Mouse (Mus musculus) stomach, embryonic 15.5 days (tissue): ENCODE results near the gene Rhoj. TPM values are rescaled to one million over a fixed set of nuclear protein-coding genes. Genes with fewer than 3 reads are reported as not detected.

ENCODE experiments used
- ATAC-seq: fragments of 200-750 bp; cut with Nextera tagmentation; 2 replicates; pipeline ENCODE4 v1.8.0; 2017; ENCODE audit warnings: low read depth, moderate number of reproducible peaks, moderate TSS enrichment; ENCODE audit not compliant: insufficient read depth, low FRiP score
- H3K27ac ChIP-seq: fragments of 300-500 bp; sonication (generic); 2 replicates; pipeline ENCODE4 v1.5.1; 2015; ENCODE audit warnings: mild to moderate bottlenecking, inconsistent platforms
- H3K27me3 ChIP-seq: fragments of 300-500 bp; sonication (generic); replicated peaks from 2 replicates; pipeline ENCODE4 v1.6.1; 2015; ENCODE audit warnings: inconsistent platforms
- H3K36me3 ChIP-seq: fragments of 300-500 bp; sonication (generic); 2 replicates; pipeline ENCODE4 v1.6.1; 2015; ENCODE audit warnings: inconsistent platforms
- H3K4me1 ChIP-seq: fragments of 300-500 bp; sonication (generic); 2 replicates; pipeline ENCODE4 v1.6.1; 2015; ENCODE audit warnings: inconsistent platforms
- H3K4me2 ChIP-seq: fragments of 300-500 bp; sonication (generic); 2 replicates; pipeline ENCODE4 v1.6.1; 2015; ENCODE audit warnings: mild to moderate bottlenecking, inconsistent platforms
- H3K4me3 ChIP-seq: fragments of 300-500 bp; sonication (generic); replicated peaks from 2 replicates; pipeline ENCODE4 v1.5.1; 2015; ENCODE audit warnings: inconsistent platforms
- H3K9ac ChIP-seq: fragments of 300-500 bp; sonication (generic); 2 replicates; pipeline ENCODE4 v1.6.1; 2015; ENCODE audit warnings: inconsistent platforms
- H3K9me3 ChIP-seq: fragments of 300-500 bp; sonication (generic); 2 replicates; pipeline ENCODE4 v1.6.1; 2016; ENCODE audit warnings: inconsistent platforms
- WGBS: fragments of 180-500 bp; shearing (Covaris S2); methylation state at CpG from one replicate; pipeline ENCODE4 v1.1.7; 2015; 5-methylcytosine and 5-hydroxymethylcytosine counted together
- polyA plus RNA-seq: library from polyadenylated mRNA; unstranded; fragments of >200 nt; fragmentation: Nextera tagmentation; extraction: Ambion mirVana; gene quantifications from 2 replicates; pipeline ENCODE4 v1.2.1, GENCODE M21; 2015

Gene Rhoj
- polyA plus RNA-seq = 59.1 and 61.4 TPM in 2 replicates

DNA sequence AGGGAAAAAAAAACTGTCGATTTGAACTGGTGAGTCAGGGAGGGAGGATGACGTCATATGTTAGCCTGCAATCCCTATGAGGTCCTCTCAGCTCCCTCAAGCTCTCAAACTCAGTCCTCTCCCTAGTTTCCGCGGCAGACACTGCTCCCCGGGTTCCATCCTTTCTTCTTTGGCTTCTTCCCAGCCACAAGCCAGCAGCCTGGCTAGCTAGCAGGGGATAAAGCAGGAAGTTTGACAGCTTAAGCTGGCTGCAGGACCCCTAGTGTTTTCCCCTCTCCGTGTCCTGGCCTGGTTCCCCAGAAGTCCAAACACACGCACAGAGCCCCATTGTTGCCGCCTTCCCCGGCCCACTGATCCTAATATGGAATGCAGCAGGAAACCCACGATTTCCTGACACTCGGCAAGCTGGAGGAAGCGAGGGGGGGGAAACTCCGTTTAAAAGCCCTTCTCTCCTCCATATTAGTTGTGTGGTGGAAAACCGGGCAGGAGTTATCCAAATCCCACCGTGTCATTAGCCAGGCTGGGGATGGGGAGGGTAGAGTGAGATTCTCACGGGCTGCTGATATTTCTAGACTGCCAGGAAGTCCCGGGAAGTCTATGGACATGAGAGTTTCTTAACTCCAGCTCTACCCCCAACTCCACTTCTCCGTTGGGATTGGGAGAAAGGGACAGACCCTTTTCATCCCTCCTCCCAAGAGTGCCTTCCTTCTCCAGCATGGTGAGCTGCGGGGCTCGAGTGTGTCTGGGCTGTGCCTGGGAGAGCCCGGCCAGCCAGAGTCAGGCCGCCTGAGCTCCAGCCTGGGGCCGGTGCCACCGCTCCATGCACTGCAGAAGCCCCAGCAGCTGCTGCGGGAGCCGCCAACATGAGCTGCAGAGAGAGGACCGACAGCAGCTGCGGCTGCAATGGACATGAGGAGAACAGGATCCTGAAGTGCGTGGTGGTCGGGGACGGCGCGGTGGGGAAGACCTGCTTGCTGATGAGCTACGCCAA, at the start of gene Rhoj:
Gene Rhoj (plus strand): TSS at position 362 of the 991 bp plus-strand sequence.
- peak; percentile 82 for ATAC-seq
- under 1% methylated on average over 34 of the region's 34 CpGs for WGBS
- peak within 1 kb of the TSS; percentile 80 for H3K4me2 ChIP-seq
- peak within 1 kb of the TSS; percentile 97 for H3K27ac ChIP-seq
- peak within 1 kb of the TSS; percentile 50 for H3K9ac ChIP-seq
- H3K36me3 ChIP-seq = no peaks in the 10 kb centered on the region
- H3K27me3 ChIP-seq = no peaks in the 10 kb centered on the region
- H3K4me1 ChIP-seq = no peaks in the 10 kb centered on the region
- no peaks in the 10 kb centered on the region for H3K9me3 ChIP-seq
- peak within 1 kb of the TSS; percentile 60 for H3K4me3 ChIP-seq

DNA sequence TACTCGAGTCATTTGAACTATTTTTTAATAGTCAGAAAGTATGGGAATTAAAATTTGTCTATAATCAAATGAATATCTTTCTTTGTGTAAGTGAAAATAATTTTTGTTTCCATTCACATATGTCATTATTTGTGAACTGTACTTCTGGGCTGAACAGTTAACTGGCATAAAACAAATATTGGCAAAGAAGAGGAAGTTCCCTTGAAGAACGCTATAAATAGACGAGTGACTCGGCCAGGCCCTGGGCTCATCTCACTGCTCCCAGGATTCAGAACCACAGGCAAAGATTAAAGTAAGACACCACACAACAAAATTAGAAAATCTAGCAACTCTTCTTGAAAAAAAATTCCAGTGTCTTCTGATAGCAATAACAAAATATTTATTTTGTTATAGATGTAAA, 36.4 kb upstream of the Rhoj start:
- H3K36me3 ChIP-seq = no peaks in the 10 kb centered on the region
- no peak overlapping the region for H3K4me3 ChIP-seq
- no peaks in the 10 kb centered on the region for H3K4me1 ChIP-seq
- 31% methylated on average over 4 of the region's 4 CpGs for WGBS
- no peak for ATAC-seq
- no peaks in the 10 kb centered on the region for H3K9me3 ChIP-seq
- no peak overlapping the region for H3K27ac ChIP-seq
- H3K9ac ChIP-seq = no peak overlapping the region
- no peak overlapping the region for H3K4me2 ChIP-seq
- H3K27me3 ChIP-seq = no peaks in the 10 kb centered on the region

DNA sequence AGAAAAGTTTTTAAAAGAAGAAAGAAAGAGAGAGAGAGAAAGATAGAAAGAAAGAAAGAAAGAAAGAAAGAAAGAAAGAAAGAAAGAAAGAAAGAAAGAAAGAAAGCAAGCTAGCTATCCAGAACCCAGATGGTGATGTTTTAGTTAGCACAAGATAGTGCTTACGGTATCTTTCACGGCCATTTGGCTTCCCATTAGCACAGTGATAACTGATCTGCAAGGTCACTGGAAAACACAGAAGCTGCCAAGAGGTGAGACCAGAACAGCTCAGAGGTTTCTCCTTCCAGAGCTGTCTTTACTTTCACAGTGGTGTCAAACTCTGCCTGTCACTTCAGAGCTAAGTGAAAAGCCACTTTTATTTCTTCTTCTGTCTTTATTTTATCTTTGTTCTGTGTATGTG, 32.4 kb upstream of the Rhoj start:
- no peak overlapping the region for H3K4me2 ChIP-seq
- no peak overlapping the region for H3K9ac ChIP-seq
- no peaks in the 10 kb centered on the region for H3K9me3 ChIP-seq
- ATAC-seq = no peak
- H3K4me3 ChIP-seq = no peak overlapping the region
- no peaks in the 10 kb centered on the region for H3K4me1 ChIP-seq
- no peak overlapping the region for H3K27ac ChIP-seq
- WGBS = 55% methylated on average over 2 of the region's 2 CpGs
- H3K36me3 ChIP-seq = no peaks in the 10 kb centered on the region
- no peaks in the 10 kb centered on the region for H3K27me3 ChIP-seq

DNA sequence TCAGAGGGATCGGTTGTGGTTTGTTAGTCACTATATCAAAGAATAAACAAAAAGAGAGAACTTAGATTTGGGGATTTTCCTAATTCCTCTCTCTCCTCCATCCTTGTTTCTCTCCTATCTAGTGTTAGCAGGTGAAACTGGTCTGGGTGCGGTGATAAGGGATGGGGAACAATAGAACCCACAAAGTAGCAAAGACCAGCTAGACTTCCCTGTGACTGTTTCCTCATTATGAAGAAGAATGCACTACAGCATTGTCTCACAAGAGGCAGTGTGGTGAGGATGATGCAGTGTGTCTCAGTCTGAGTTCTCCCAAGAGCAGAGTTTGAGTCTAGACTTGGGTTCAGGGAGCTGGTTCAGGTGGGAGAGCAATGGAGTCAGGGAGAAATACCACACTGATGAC, 30.7 kb upstream of the Rhoj start:
- Histone ChIP-seq H3K9me3 (no peaks in the 10 kb centered on the region), H3K27me3 (no peaks in the 10 kb centered on the region), H3K9ac (no peak overlapping the region), H3K27ac (no peak overlapping the region), H3K4me2 (no peak overlapping the region), H3K4me3 (no peak overlapping the region), H3K4me1 (no peaks in the 10 kb centered on the region), H3K36me3 (no peaks in the 10 kb centered on the region)
- 78% methylated on average over 2 of the region's 2 CpGs for WGBS
- ATAC-seq = no peak

DNA sequence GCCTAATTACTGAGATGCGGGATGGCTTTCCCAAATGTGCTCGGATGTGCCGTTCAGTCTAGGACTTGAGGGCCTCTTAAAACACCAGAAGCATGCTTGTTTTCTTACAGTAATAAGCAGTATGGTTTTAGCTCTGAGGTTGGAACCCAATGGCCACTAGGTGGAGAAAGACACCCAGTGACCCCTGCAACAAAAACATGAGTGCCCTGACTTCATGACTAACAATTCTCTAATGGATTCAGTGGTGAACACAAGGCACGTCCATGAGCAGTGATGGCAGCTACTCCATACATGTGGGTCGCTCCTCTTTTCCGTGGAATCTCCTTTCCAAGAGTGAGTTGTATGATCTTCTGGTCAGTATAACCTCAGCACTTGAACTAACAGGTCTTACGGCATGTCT, 27.6 kb upstream of the Rhoj start:
- Histone ChIP-seq H3K4me3 (no peak overlapping the region), H3K27me3 (no peaks in the 10 kb centered on the region), H3K36me3 (no peaks in the 10 kb centered on the region), H3K4me1 (no peaks in the 10 kb centered on the region), H3K9me3 (no peaks in the 10 kb centered on the region), H3K27ac (no peak overlapping the region), H3K4me2 (no peak overlapping the region), H3K9ac (no peak overlapping the region)
- ATAC-seq = no peak
- 72% methylated on average over 7 of the region's 7 CpGs for WGBS

DNA sequence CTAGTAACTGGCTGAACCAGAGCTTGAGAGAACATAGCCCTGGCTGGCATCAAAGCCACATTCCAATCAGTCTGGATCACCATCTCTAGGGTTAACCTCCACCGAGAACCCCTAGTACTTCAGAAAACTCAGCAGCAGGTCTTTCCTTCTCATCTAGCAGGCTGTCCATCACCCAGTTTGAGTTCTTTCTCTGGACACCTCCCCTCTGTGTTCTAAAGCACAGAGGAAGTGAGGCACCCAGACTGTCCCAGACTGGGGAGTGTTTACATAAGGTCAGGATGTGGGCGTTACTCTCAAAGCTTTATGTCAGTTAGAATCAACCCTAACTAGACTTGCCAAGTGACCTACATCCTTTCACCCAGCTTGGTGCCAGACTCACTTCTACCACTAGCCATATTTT, 24.9 kb upstream of the Rhoj start:
- H3K36me3 ChIP-seq = no peaks in the 10 kb centered on the region
- WGBS = 17% methylated on average over 2 of the region's 2 CpGs
- H3K9me3 ChIP-seq = no peaks in the 10 kb centered on the region
- H3K27ac ChIP-seq = no peak overlapping the region
- no peaks in the 10 kb centered on the region for H3K27me3 ChIP-seq
- no peaks in the 10 kb centered on the region for H3K4me1 ChIP-seq
- H3K9ac ChIP-seq = no peak overlapping the region
- peak; percentile 58; the same call in 1 of the 2 replicates for ATAC-seq
- H3K4me2 ChIP-seq = no peak overlapping the region
- no peak overlapping the region for H3K4me3 ChIP-seq

DNA sequence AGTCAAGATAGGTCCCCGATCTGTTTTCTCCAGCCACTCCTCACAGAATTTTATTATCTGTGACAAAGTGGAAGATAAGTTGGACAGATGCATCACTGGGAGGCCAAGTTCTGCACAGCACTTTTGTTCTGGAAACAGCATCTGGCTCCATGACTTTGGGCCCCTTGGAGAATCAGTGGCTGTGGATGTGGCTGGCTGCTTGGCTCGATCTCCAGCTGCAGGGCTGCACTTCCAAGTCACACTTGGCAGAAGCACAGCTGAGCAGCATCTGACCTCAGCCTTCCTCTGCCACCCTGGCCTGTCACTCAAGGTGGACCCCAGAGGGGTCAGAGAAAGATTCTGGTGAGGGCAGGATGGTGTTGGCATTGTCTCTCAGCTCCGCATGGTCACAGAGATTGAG, 22.0 kb upstream of the Rhoj start:
- H3K36me3 ChIP-seq = no peaks in the 10 kb centered on the region
- H3K4me1 ChIP-seq = 0 out of 2 replicates have a peak, but pooled peaks cover 2% of the 10 kb centered on the region

DNA sequence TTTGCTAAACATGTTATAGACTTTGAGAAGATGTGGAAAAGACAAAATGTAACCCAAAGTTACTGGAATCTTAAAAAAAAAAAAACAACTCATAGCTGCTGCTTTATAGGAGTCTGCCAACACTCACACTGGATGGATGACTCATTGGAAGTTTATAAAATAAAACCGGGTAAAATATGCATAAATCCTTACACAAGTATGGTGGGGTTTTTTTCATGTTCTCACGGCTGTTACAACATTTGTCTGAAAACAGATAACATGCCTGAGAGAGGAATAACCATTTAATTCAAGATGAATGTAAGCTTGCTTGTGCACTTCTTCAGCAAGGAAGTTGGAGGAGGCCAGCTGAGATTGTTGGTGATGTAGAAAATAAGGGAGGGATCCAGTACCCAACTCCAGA, 17.6 kb upstream of the Rhoj start:
- no peak for ATAC-seq
- WGBS = 33% methylated on average over 2 of the region's 2 CpGs

More for the DNA sequence above, 22.0 kb upstream of the Rhoj start:
- no peak for ATAC-seq
- Histone ChIP-seq H3K27ac (no peak overlapping the region), H3K4me3 (no peak overlapping the region), H3K9me3 (no peaks in the 10 kb centered on the region), H3K4me2 (no peak overlapping the region), H3K27me3 (no peaks in the 10 kb centered on the region), H3K9ac (no peak overlapping the region)
- WGBS = 66% methylated on average over 3 of the region's 3 CpGs

DNA sequence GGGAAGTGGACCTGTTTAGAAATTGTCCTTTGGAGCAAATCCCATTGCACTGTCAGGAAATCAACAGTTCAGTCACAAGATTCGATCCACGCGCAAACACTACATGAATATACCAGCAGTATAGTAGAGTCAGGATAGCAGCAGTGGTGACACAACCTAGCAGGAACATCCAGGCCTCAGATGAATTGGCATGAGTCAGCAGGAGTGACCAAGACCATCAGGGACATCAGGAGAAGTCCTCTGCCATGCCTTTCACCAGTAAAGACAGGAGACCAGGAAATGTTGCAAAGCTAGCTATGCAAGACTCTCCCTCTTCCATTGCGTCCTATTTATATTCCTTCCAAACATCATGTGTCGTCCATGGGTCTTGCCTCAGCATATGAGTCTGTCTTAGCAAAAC, 16.6 kb upstream of the Rhoj start:
- Histone ChIP-seq H3K4me1 (0 out of 2 replicates have a peak, but pooled peaks cover 2% of the 10 kb centered on the region), H3K4me3 (no peak overlapping the region), H3K36me3 (no peaks in the 10 kb centered on the region), H3K27me3 (no peaks in the 10 kb centered on the region), H3K9me3 (no peaks in the 10 kb centered on the region), H3K27ac (no peak overlapping the region), H3K9ac (no peak overlapping the region), H3K4me2 (no peak overlapping the region)
- ATAC-seq = no peak
- 89% methylated on average over 5 of the region's 5 CpGs for WGBS

More for the DNA sequence above, 17.6 kb upstream of the Rhoj start:
- Histone ChIP-seq H3K9ac (no peak overlapping the region), H3K4me1 (0 out of 2 replicates have a peak, but pooled peaks cover 2% of the 10 kb centered on the region), H3K4me2 (no peak overlapping the region), H3K36me3 (no peaks in the 10 kb centered on the region), H3K9me3 (no peaks in the 10 kb centered on the region), H3K4me3 (no peak overlapping the region), H3K27ac (no peak overlapping the region), H3K27me3 (no peaks in the 10 kb centered on the region)

DNA sequence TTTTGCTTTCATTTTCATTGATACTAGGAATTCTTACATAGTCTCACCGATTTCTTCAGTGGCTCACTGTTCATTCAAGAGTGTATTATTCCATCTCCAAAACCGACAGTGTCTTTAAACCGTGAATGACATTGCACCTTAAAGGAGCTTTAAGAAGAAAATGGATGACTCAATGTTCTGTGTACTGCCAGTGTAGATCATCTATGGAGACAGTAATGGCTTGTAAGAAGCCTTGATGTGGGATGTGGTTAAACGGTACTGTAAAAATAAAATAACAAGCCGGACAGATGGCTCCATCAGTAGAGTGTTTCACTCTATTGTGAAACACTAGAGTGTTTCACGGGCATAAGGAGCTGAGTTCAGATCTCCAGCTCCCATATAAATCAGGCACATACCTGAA, 15.2 kb upstream of the Rhoj start:
- H3K9me3 ChIP-seq = no peaks in the 10 kb centered on the region
- WGBS = 87% methylated on average over 6 of the region's 6 CpGs
- no peak overlapping the region for H3K27ac ChIP-seq
- H3K27me3 ChIP-seq = no peaks in the 10 kb centered on the region
- H3K4me2 ChIP-seq = no peak overlapping the region
- 0 out of 2 replicates have a peak, but pooled peaks cover 2% of the 10 kb centered on the region for H3K4me1 ChIP-seq
- no peaks in the 10 kb centered on the region for H3K36me3 ChIP-seq
- H3K9ac ChIP-seq = no peak overlapping the region
- ATAC-seq = no peak
- H3K4me3 ChIP-seq = no peak overlapping the region

DNA sequence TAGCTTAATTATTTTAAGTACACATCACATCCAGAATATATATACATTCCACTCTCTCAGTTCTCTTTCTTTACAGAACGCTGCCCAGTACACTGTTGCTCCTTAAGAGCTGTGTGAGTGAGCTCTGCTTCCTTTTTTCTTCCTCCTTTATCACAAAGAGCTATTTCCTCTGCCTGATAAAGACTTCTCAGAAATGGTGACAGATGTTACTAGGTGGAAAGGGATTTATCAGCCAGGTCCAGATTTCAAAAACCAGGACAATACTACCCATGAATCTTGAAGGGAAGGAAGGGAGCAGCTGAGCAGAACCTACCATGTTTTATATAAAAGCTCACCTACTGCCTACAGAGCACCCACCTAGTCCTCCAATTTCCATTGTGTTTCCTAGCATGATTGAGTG, 8.3 kb upstream of the Rhoj start:
- Histone ChIP-seq H3K4me1 (no peaks in the 10 kb centered on the region), H3K27ac (no peak overlapping the region), H3K9me3 (no peaks in the 10 kb centered on the region), H3K4me3 (no peak overlapping the region), H3K9ac (no peak overlapping the region), H3K4me2 (no peak overlapping the region), H3K27me3 (no peaks in the 10 kb centered on the region), H3K36me3 (no peaks in the 10 kb centered on the region)
- WGBS = 17% methylated on average over 1 of the region's 1 CpGs
- ATAC-seq = no peak

DNA sequence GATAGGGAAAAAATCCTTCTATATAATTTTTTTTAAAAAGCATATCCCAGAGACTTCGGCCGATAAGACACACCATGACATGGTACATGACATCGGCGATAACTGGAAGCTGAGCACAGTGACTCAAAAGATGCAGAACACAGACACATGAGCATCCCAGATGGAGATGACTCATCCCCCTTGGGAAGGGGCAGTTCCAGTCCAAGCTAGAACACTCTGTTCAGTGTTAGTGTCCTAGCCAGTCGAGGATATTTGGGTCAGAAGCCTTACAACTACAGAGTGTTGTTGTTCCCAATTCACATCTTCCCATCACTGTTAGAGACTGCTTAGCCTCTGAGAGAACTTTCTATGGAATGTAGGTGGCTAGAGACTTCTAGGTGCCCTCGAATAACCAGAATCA, 4.0 kb upstream of the Rhoj start:
- H3K4me2 ChIP-seq = no peak overlapping the region
- no peaks in the 10 kb centered on the region for H3K36me3 ChIP-seq
- H3K4me3 ChIP-seq = no peak overlapping the region
- no peak overlapping the region for H3K9ac ChIP-seq
- no peaks in the 10 kb centered on the region for H3K4me1 ChIP-seq
- no peak overlapping the region for H3K27ac ChIP-seq
- no peak for ATAC-seq
- 86% methylated on average over 6 of the region's 6 CpGs for WGBS
- H3K27me3 ChIP-seq = no peaks in the 10 kb centered on the region
- H3K9me3 ChIP-seq = no peaks in the 10 kb centered on the region
